Mouse (Mus musculus): ENCODE results near the gene Ankrd6.

Gene Ankrd6

DNA sequence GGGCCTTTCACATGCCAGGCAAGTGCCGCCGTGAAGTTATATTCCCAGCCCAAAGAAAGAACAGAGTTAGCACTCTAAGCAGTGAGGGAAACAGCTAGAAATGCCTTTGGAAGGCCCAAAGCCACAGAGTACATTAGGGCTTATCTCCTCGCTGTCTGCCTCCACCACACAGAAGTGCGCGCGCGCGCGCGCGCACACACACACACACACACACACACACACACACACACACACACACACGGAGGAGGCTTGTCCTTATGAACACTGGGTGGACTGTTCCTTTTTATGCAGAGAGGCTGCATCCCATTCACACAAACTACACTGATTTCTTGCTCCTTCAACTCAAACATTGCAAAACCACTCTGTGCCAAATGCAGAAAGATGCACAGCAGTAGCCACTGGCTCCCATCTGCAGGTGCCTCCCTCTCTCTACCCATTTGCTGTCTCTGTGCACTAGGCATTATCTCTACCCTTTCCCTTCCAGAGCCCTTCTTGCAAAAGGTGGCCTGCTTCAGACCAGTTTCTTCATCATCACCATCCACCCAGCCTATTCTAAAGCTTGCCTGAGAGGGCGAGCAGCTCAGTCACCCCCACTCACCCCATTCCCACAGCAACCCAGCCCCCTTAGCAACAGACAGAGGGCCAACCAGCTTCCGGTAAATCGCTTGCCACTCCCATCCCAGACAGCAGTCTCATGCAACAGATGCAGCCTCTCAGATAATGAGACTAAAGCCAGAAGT lies 88.5 kb downstream of the Ankrd6 start:
- DNase-seq (ENCODE audit: low read depth, low spot score) = peak; percentile 53

DNA sequence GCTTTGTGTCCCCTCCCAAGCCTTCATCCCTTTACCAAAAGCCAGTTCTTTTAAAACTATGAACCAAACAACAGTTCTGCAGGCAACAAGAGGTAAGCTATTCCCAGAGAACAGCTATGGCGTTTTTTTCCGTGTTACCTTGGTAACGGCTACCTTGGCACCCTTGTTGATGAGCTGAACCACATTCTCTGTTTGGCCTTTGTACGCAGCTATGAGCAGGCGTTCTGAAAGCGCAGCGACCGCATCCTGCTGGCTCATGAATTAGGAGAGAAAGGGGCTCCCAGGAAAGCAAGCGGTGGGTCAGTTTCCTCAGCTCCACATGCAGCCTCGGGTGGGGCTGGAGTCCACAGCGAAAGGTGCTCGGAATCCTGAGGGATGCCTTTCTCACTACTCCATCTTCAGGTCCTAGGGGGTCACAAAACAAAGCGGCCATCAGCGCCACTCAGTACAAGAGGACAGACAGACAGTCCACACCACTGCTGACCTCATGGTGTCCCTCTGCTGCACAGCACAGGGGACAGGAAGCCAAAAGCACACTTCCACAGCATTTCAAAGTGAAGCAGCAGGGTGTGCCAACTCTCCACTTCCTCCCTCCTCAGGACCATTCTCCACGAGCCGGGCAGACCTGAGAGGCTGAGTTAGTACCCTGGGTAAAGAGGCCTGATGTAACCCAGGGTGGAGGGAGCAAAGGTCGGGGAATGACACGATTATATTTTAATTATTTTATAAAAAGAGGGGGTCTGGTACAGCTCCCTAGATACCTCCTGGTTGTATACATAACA lies 90.3 kb downstream of the Ankrd6 start:
- DNase-seq (ENCODE audit: low read depth, low spot score) = no peak

DNA sequence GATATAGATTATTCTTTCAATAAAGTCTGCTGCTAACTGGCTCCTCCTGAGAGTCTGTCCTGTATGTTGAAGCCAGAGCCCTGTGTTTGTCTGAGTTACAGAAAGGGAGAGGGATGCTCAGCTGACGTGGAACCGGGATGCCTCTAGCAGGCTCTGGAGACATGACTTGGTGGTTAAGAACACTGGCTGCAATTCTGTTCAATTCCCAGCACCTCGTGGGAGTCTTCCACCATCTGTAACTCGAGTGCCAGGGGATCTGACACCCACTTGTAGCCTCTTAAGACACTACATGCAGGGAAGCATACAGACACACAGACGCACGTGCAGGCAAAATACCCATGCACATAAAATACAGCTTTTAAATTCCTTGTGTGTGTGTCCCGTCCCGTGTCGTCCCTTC lies 95.1 kb downstream of the Ankrd6 start:
- no peak for DNase-seq (ENCODE audit: low read depth, low spot score)

DNA sequence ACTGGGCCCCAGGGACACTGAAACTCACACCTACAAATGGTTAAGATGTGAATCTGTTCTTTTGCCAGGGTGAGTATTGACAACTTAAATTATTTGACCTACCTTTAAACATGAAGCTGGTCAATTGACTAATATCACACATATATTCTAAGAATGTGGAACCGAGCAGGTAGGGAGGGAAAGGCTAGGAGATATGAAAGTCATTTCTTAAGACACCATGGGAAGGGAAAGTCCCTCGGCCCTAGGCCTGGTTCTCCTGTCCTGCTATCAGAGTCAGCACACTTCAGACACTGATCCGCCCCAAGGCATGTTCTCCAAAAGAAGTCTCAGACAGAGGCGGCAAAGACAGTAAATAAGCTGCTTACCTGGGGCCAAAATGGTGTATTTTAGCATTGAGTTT lies 95.7 kb downstream of the Ankrd6 start:
- no peak for DNase-seq (ENCODE audit: low read depth, low spot score)

DNA sequence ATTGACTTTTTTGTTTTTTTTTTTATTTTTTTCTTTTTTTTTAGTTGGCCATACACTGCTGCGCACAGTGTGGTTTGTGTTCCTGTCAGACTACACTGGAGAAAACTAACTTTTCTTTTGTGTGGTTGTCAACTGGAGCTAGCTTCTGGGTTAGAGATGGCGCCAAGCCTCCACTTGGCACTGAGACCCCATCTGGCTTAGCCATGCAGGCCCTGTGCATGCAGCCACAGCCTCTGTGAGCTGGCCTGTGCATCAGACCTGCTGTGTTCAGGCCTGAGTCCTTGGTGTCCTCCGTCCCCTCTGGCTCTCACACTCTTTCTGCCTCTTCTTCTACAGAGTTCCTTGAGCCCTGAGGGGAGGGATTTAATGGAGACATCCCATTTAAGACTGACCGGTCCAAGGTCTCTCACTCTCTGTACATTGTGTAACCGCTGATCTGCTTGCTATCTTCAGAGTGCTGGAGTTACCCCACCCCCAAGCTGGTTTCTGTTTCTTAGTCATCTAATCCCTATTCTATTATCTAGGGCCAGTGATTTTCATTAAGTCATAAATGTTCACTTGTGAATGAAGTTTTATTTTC lies 96.9 kb downstream of the Ankrd6 start:
- no peak for DNase-seq (ENCODE audit: low read depth, low spot score)

DNA sequence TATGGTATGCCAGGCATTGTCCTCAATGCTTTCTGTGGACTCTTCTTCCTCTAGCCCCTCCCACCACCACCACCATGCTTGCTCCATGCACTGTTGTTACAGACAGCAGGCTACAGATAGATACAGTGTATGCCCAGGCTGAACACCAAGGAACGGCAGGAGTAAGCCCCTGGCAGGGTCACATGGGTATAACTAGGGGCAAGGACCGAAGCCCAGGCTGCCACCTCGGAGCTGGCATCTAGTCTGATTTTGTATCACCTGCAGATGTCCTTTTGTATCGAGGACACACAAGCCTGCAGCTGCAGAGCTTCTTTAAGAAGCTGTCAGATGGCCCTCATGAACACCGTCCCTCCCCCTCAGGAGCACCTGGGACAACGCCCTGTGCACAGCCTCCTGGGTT lies 97.8 kb downstream of the Ankrd6 start:
- no peak for DNase-seq (ENCODE audit: low read depth, low spot score)

DNA sequence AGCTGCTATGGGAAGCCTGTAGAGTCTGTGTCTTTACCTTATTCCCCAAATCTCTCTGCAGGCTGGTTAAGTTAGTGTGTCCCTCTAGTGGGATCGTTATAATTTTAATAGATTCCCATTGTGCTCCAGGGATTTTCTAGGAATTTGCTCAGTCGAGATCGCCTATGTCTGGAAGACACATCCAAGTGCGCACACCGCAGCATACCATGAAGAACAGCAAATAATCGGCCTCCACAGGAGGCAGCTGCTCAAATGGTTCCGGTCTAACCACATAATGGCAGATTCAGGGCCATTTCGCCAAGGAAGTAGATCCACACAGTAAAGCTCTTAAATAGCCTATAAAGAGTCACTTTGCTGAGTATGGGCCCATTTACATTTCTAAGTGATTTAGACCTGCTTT lies 98.3 kb downstream of the Ankrd6 start:
- no peak for DNase-seq (ENCODE audit: low read depth, low spot score)

DNA sequence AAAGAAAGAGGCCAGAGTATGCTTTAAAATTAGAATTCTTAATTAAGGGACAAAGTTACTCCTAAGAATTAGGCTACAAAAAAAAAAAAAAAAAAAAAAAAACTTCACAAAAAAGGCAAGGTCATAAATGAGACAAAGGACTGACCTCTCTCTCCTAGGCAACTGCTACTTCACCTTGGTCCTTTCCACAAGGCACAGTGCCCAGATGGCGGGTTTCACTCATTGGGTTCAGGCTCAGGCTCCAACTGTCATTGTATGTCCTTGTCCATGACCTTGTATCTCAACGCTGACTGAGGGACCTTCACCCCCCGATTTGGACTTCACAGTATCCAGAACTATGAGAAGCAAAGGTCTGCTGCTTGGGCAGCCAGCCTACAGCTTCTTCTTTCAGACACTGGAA lies 112.2 kb downstream of the Ankrd6 start:
- DNase-seq (ENCODE audit: low read depth, low spot score) = no peak

DNA sequence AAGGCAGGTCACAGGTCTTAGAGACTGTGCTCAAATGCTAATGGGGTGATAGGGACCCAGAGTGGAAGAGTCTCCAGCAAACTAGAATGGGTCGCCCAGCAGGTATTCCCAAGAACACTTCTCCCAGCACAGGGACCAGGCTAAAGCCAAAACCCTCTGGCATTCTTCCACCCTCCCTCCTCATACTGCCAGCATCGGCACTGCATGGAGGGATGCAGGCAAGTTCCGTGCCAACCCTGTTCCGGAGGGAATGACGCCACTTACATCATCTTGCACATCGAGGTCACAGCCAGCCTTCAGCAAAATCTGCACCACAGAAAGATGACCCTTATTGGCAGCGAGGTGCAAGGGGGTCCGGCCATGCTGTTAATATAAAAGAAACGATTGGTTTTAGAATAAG lies 114.6 kb downstream of the Ankrd6 start:
- DNase-seq (ENCODE audit: low read depth, low spot score) = no peak

DNA sequence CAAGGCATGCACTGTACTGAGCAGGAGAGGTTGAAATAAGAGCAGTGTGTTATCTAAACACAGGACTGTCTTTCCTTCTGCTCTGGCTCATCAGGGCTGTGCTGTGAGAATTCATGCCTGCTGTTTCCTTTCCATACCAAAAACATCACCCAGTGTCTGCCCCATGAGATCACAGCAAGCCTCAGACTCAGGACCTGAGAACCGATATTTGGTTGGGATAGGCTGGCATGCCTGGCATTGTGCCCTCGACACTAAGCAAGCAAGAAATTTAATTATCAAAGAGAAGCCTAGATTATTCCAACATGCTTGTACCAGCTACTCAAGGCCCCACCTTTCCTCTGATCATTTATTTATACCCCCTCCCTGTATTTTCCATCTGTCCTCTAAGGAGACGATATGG lies 116.1 kb downstream of the Ankrd6 start:
- DNase-seq (ENCODE audit: low read depth, low spot score) = no peak

DNA sequence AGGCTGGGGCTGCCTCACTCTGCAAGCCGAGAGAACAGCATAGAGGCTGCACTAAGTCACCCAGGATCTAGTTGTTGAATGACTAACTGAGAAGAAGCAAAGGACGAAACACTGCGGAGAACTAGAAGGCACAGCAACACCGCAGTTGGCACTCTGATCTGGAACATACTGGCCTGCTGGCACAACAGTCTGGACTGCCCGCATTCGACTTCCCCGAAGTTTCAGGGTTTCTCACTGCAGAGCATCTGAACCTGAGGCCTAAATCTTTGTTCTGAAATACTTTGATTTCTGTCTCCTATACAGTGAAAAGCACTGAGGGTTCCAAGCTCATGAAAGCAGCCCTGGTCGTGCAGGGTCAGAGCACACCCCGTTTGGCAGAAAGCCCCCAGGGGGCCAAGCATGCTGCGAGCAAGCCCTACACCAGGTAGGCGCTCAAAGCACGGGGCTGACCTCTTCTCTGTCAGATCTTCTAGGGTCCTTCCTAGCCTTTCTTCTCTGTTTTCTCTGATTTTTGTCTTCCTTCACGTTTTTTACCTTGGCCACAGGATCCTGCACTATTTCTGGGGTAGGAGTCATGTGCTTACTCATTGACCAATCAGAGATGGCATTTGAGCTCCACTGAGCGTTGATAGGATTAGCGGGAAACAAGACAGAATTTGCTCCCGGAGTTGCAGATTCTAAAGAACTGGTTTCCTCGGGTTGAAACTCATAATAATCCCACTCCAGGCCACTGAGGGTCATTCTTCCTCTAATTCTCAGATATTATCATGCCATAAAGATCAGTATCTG lies 117.0 kb downstream of the Ankrd6 start:
- no peak for DNase-seq (ENCODE audit: low read depth, low spot score)

DNA sequence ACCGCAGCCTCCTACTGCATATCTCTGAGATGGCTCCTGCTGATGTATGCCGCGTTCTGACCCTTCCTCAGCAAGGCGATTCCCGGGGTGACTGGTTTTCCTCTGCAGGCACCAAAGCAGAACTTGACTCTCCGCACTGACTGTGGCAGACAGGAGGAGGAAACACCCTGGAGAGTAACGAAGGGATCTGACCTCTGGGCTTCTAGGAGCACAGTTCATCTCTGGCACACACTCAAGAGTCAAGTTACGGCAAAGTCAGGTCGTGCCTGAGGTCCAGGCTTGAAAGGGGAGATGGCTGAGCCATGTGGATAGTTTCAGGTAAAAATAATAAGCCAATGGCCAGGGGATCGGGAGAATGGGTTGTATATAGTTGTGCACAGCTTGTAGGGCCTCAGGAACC lies 121.3 kb downstream of the Ankrd6 start:
- DNase-seq (ENCODE audit: low read depth, low spot score) = no peak

DNA sequence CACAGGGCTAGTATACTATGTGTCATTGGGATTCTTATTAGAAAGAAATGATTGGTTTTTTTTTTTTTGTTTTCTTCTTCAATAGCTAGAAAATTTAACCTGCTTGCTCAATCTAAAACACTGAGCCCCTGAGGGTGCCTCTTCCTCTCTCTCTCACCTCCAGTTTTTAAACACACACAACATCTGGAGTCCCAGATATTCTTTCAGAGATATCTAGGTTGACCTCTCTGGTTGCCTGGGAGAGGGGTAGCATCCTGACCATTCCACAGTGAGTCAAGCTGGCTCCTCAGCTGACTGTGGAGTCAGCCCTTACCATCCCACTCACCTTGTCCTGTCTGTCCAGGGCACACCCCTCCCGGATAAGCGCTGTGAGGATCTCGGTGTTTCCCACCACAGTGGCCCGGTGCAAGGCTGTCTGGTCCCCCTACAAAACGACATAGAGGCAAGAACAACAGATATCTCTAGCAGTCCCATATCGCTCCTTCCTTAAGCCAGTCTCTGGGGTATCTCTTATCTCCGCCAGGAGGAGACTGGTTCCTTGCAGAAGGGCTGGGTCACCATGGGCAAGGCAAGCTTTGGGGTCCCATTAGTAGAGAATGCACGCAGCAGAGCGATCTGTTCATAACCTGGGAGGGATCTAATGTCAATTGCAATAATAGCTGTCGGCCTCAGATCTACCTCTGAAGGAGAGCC lies 122.1 kb downstream of the Ankrd6 start:
- no peak for DNase-seq (ENCODE audit: low read depth, low spot score)

DNA sequence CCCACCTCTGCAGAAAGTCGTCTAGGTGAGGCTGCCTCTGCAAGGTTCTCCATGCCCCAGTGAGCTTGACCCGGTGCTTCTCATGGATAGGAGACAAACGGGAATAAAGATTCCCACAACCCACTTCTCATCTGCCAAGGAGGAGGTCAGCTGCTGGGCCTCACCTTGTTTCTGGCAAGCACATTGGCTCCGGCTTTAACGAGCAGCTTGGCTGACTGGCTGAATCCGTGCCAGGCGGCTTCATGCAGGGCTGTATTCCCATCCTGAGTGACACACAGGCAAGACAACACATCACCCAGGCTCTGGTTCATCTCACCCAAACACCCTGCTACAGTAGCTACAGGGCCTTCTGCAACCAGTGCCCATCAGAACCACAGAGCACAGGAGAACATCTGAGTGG lies 123.7 kb downstream of the Ankrd6 start:
- DNase-seq (ENCODE audit: low read depth, low spot score) = no peak

DNA sequence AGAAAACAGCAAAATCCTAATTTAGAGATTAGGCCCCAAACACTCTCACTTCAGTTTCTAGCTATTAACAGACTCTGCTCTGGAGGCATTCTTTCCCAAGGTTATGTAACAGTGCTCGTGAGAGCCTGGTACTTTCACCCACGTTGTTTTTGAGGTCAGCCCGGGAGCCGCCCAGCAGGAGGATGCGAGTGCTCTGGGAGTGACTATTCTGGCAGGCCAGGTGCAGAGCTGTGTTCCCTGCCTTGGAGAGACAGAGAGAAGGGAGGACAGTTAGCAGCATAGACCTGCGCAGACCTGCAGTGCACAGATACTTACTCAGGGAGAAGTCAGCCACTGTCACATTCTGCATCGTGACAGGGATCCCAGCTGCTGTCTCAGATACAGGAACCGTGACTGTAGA lies 126.4 kb downstream of the Ankrd6 start:
- DNase-seq (ENCODE audit: low read depth, low spot score) = no peak

DNA sequence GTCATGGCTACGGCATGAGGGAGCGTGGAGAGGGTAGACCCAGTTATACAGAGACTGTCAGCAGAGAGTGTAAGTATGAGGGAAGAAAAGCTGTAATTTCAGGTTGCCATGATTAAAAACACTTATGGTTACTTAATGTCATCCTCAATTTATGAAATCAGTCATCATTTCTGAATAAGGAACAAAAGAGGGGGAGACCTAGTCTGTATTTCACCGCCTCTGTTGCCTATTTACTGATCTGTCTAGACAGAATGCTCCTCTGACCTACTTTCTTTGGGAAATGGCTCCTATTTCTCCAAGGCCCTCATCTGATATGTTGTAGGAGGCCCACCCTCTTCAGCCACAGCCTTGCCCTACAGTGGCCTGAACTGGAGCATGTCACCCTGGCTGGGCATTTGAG lies 130.0 kb downstream of the Ankrd6 start:
- no peak for DNase-seq (ENCODE audit: low read depth, low spot score)

DNA sequence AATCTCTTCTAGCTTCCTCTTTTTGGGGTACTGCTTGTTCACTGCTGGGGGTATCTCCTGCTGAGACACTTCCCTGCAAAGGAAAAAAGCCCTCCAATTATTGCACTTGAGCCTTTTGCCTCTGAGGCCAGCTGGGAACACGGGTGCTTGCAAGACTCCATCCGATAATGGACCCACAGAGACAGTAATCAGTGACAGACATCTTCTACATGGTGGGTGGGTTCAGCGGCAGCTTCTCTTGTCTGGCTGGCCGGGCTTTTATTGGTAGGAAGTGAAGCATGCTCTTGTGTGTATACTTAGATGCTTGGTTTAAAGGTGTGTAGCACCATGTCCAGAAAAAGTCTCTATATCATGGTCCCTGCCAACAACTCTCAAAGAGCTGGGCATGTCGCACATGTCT lies 133.2 kb downstream of the Ankrd6 start:
- no peak for DNase-seq (ENCODE audit: low read depth, low spot score)

DNA sequence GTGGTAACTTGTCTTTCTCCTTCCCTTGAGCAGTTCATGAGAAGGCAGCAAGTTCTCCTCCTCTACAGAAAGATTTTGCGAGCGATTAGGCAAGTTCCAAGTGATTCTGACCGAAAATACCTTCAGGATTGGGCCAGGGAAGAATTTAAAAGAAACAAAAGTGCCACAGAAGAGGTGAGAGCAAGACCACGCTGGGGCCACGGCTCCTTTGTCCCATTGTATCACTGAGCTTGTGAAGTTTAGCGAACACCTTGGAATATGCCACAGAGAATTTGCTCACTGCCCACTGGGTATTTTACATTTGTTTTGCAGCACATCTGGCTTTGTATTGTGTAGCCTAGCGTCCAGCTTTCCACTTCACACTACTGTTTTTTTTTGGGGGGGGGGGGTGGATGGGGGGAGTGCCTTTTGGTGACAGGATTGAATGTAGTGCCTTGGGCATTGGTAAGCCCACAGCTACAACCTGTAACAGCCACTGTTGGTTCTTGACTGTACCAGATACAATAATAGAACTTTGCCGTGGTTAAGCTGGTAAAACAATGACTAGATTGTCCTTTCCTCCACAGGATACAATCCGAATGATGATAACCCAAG lies 150.0 kb downstream of the Ankrd6 start:
- DNase-seq (ENCODE audit: low read depth, low spot score) = peak; percentile 9

DNA sequence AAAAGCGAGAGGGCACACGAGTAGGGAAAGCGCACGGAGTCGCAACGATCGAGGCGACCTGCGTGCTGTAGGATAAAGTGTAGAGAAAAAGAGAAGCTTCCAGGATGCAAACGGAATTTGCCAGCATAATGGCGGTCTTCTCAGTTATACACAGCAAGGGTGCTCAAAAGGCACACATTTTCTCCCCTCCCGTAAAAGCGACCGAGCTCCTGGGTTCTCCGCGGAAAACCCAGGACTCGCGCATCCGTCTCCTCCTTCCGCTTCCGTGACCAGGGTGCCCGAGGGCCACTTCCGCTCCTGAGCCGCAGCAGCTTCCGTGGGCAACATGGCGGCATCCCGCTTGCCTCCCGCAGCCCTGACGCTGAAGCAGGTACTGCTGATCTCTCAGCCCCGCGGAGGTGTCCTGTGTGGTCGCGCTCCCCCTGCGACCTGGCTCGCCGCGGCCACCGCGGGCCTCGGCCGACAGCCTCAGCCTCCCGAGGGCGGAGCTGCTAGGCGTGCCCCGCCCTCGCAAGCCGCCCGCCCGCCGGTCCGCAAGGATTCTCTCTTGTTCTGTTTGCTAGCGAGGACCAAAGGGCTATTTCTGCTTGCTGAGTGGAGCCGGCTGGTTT lies 150.6 kb downstream of the Ankrd6 start, which contains the start of gene Lyrm2:
Lyrm2 (plus strand) TSS at position 288 of the 611 bp plus-strand sequence.
- peak; percentile 89 for DNase-seq (ENCODE audit: low read depth, low spot score)

DNA sequence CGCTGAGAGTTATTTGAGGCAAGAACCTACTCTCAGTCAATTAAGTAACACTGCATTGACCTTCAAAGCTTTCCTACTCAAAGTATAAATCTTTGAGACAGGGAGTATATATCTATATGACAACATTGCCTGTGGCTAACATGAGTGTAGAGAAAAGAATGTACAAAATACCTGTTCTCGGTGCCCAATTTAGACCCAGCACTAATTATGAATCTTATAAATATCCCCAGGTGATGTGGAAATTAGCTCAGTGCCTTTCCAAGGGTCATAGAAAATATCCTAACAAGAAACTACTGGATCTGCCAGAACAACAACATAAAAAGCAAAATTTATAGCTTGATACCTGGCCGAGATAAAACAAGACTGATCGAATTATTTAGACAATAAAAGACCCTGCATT lies 151.7 kb downstream of the Ankrd6 start:
- no peak for DNase-seq (ENCODE audit: low read depth, low spot score)

DNA sequence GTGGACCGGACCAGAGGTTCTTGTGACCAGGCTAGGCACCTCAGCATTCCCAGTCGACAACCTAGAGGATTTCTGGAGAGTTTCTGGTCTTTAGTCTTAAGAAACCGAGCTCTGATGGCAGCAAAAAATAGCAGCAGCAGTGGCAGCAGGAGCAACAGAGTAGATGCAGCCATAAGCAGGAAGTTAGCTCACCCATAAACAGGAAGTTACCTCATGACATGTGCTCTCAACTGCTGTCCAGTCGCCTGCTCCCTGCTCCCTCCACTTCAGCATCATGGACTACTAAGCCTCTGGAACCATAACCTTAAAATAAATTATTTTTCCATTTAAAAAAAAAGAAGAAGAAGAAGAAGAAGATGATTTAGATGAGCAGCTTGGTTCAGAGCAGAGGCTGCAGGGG lies 161.6 kb downstream of the Ankrd6 start:
- no peak for DNase-seq (ENCODE audit: low read depth, low spot score)
